Mouse (Mus musculus) small intestine, adult 2 months (tissue): ENCODE results near the gene 1700003H04Rik.

Source experiments
- CTCF ChIP-seq: fragments of 200-500 bp; IDR thresholded peaks from 2 replicates; pipeline ENCODE4 v1.5.1; 2012; ENCODE audit warnings: low read depth, mild to moderate bottlenecking, control low read depth, inconsistent platforms, low read length, moderate library complexity, mixed read lengths; ENCODE audit not compliant: insufficient replicate concordance, insufficient read length; ENCODE audit errors: extremely low read depth
- POLR2A ChIP-seq: fragments of 200-500 bp; IDR thresholded peaks from 2 replicates; pipeline ENCODE4 v1.6.1; 2012; ENCODE audit warnings: low read depth, mild to moderate bottlenecking, control low read depth, inconsistent platforms, low read length, moderate library complexity

- TF ChIP-seq POLR2A, result no peak
- no peak for TF ChIP-seq CTCF
Measured at GRCm38 (mm10) chr3:124606021-124606517, 25.2 kb upstream of the 1700003H04Rik start.
